Mouse (Mus musculus): ENCODE results near the gene Ccdc136.

DNA sequence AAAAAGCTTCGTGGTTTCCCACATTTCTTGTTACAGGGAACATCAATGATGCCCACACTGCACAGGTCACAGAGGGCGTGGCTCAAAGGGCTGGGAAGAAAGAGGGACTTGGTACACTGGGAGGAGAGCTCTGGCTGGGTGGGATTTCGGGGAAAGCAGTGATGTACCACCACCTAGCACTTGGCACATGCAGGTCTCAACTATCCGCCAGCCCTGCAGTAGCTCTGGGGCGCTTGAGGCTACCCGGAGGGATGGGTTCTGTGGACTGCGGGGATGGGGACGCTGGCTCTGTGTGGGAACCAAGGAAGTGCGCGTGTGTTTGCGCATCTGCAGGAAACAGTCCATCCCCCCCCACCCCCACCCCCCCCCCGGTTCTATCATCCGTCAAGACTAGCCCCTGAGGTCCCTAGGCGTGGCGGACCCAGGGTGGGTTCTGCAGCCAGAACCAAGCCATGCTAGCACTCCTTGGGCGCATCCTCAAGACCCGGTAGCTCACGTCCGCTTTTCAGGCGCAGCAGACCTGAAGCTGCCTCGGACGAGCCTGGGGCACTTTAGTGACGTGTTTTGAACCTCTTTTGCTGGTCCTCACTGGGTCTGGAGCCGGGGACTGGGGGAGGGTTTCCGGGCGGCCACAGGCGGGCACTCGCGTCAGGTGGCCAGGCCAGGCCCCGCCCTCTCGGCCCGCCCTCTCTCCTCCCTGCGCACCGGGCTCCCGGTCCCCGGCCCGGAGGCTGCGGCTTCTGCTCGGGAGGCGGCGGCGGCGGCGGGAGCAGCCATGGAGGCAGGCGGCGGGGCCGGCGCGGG is at the start of gene Ccdc136:
- no peak for TF ChIP-seq CTCF (IDR thresholded peaks at IDR 0.05; ENCODE audit: borderline replicate concordance, extremely low read depth, insufficient read depth, insufficient read length)
- TF ChIP-seq POLR2A (IDR thresholded peaks at IDR 0.05; ENCODE audit: borderline replicate concordance, extremely low read depth, insufficient read depth, insufficient read length, poor library complexity, severe bottlenecking) = peak; percentile 75

Measured in brain, embryonic 14.5 days (tissue).